Mouse (Mus musculus) retina, postnatal 7 days (tissue): ENCODE data around the gene Ccdc9b.
A peak's percentile ranks its signal among the peaks of the same experiment; 100 is the strongest.

Experiments used
- DNase-seq: peaks from one replicate; pipeline ENCODE4 v3.0.0-alpha.2; 2012; ENCODE audit warnings: low read depth, low spot score

The Ccdc9b gene

DNA sequence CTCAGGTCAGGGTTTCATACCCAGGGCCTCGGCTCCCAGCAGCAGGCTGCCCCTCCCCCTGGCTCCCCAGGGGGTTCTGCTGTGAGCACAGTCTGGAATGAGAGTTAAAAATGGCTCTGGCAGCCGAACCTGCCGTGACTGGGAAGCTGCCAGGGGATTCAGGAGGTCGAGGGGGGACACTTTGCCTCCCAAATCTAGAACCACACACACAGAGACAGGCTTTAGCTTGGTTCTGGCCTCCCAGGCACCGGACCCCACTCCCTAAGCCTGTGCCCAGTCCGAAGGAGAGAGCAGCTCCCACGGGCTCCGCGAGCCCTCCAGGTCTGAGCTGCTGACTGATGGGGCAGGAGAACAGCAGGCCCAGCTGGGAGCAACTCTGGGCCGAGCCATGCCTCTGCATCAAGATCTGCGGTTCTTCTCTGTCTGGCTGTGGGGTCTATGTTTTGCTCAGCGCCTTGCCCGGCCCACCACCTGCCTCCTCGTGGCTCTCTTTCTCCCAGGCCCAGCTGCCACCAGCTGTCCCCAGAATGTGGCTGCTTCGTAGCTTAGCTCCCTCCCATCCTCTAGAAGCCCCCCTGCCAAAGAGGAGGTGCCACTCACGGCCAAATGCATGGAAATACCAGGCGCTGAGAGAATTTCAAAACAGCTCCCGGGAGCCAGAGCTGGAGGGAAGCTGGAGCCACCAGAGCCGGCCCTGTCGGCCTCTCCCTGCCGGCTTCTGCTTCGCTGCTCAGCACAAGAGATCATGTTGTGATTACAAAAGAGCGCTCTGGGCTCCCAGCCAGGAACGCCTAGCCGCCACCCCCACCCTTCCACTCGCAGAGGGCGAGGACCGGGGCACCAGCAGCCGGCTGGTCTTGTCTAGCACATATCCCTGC lies at the start of gene Ccdc9b:
Ccdc9b (minus strand) TSS at position 756 of the 878 bp plus-strand sequence.
- no peak for DNase-seq

DNA sequence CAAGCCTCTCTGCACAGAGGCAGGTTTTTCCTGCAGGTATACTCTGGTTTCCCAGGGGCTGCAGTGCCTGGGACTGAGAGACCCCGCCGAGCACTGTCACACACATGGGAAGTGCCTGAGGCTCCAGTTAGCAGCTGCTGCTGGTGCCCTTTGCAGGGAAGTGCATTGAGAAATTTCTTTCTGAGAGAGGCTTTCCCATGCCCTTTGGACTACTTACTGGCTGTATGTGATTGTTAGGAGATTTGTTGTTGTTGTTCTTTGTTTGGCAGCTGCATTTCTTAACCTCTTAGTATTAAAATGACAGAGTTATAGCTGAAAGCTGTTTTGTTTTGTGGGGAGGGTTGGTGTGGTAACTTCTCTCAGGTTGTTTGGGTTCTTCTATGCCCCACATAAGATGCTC lies 48.4 kb upstream of the Ccdc9b start:
- no peak for DNase-seq

DNA sequence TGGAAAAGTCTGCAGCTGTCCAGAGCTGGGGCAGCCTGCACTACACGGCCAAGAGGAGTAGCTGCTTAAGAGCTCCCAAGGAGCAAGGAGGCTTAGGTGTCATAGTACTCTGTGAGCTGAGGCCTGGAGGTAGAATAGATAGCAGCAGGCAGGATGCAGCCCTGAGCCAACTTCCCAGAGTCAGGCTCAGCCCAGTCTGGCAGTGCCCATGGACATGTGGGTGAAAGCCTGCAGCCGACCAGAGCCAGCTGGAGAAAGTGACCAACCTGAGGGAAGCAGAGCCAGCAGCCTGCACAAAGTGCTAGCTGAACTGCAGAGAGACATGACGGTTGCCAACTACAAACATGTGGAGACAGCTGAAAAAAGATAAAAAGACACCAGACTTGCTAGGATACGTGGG lies 44.4 kb upstream of the Ccdc9b start:
- no peak for DNase-seq

DNA sequence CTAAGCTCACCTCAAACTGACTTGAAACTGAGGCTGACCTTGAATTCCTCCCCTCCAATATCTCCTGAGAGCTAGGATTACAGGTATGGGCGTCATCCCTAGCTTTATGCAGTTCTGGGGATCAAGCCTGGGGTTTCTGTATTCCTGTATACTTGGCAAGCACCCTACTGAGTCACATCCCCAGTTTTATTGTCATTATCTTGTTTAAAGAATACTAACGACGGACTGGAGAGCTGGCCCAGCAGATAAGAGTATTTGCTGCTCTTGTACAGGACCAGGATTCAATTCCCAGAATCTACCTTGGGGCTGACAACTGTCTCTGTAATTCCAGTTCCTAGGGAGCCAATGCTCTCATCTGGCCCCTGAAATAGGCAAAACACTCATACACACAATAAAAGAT lies 43.3 kb upstream of the Ccdc9b start:
- DNase-seq = no peak

DNA sequence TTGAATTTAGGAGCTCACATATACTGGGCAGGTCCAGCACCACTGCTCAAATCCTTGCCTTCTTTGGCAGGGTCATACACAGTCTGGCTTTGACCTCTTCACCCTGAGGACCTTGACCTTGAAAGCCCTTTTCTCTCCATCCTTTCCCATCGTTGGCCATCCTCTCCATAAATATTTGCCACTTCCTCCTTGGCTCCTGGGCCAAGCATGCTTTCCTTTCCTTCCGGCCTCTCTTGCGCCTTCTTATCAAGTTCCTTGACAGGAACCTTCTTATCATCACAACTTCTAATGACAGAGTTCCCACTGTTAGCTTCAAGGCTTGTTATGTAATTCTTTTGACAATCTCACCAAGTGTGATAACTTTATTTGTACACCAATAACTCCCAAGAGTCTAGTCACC lies 42.7 kb upstream of the Ccdc9b start:
- DNase-seq = no peak

DNA sequence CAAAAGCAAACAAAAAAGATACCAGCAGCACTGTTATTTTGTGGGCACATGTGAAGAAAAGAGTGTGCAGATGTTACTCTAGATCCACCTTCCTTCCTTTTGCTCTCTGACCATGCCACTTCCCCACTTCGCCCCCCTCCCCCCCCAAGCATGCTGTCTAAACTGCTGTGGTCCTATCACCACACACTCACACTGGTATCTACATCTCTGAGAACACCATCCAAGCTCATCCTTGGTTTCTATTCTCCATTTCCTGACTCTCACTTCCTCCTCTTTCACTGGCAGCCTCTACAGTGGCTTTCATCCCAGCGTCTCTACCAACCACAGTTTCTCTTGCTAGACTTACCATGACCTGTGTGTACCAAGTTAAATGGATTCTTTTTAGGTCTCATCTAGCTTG lies 42.0 kb upstream of the Ccdc9b start:
- no peak for DNase-seq

DNA sequence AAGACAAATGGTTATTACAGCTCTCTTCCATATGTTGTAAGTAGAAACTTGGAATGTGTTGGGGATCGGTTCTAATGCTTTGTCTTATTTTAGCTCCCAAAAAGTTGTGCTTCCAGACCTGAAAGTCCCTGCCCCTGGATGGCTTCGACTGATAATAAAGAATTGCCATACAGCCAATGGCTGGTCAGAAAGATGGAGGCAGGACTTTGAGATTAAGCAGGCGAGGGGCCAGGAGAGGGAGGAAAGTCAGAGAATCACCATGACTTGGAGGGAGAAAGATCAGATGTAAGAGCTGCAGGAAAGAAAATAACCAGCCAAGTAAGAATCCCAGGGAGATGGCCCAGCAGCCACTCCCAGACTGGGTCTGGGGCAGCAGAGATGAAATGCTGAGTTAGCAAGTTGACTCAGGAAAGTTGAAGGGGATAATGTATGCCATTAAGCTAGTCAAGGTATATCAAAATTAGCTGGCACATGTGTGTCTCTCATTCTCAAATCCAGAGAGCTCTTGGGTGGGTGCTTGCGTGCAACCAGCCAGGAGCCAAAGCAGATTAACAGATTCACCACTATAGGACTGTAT lies 40.2 kb upstream of the Ccdc9b start:
- no peak for DNase-seq

DNA sequence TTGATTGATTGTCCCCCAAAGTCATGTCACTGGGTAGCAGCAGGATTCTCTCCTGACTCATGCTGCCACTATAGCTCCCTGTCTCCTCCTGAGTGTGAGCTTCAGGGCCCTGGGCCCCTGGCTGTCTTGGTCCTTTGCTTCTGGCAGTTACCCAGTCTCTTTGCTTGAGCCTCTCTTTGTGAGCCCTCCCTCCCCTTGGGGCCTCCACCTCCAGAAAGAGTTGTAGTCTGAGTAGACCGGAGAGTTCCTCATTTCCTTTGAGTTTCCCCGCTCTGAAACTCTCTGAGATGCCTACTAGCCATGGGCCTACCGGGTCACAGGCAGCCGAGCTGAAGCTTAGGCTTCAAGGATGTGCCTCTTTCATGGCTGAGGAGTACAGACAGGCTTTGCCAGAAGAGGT lies 31.2 kb upstream of the Ccdc9b start:
- DNase-seq = no peak

DNA sequence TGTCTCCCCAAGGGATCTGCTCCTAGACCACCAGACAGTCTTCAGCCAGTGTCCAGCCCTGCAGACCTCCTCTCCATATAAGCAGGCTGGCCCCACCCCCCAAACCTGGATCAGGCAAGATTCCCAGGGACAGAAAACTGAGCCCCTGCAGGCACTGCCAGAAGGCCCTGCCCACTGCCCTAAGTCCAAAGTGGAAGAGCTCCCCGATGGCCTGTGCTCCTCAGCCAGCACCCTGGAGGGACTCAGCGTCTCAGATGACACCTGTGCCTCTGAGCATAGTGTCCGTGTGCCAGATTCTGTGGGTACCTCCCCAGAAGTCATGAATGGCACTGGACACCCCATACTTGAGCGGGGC lies 29.8 kb upstream of the Ccdc9b start:
- DNase-seq = no peak

DNA sequence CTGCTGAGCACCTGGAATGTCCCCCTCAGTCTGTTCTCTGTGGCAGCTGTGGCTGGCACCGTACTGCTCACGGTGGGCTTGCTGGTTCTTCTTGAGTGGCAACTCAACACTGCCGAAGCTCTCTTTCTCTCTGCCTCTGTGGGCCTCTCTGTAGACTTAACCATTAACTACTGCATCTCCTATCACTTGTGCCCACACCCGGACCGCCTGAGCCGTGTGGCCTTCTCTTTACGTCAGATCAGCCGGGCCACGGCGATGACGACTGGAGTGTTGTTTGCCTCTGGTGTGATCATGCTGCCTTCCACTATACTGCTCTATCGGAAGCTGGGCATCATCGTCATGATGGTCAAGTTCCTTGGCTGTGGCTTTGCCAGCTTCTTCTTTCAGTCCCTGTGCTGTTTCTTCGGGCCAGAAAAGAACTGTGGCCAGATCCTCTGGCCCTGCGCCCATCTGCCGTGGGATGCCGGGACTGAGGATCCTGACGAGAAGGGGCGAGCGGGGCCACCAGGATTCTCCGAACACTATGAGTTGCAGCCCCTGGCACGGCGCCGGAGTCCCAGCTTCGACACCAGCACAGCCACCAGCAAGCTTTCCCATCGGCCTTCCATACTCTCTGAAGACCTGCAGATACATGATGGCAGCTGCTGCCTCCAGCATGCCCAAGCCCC lies 29.3 kb upstream of the Ccdc9b start:
- no peak for DNase-seq

DNA sequence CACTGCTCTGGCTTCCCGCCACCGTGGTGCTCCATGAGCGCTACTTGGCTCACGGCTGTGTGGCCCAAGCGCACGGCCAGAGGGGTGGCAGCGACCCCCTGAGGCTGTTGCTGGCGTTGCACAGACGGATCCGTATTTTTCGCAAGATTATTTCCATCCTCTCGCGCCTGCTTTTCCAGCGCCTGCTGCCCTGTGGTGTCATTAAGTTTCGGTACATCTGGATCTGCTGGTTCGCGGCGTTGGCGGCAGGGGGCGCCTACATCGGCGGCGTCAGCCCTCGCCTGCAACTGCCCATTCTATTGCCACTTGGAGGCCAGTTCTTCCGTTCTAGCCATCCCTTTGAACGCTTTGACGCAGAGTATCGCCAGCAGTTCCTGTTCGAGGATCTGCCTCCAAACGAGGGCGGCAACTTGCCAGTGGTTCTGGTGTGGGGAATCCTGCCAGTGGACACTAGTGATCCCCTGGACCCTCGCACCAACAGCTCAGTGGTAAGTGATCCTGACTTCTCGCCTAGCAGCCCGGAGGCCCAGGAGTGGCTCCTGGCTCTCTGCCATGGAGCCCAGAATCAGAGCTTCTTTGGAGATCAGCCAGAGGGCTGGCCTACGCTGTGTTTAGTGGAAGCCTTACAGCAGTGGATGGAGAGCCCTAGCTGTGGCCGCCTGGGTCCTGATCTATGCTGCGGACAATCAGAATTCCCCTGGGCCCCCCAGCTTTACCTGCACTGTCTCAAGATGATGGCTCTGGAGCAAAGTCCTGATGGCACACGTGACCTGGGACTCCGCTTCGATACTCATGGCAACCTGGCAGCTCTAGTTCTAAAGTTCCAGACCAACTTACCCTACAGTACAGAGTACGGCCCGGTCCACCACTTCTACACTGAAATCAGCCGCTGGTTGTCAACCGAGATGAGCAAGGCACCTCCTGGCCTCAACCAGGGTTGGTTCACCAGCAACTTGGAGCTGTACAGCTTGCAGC lies 28.4 kb upstream of the Ccdc9b start:
- peak; percentile 44 for DNase-seq

DNA sequence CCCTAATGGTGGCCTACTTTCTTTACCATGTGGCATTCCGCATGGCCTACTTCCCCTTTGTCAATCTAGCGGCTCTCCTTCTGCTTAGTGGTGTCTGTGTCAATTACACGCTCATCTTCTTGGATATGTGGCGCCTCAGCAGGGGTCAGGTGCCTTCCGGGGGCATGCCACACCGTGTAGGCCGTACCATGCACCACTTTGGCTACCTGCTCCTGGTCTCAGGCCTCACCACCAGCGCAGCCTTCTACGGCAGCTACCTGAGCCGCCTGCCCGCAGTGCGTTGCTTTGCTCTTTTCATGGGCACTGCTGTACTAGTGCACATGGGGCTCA lies 27.7 kb upstream of the Ccdc9b start:
- no peak for DNase-seq

DNA sequence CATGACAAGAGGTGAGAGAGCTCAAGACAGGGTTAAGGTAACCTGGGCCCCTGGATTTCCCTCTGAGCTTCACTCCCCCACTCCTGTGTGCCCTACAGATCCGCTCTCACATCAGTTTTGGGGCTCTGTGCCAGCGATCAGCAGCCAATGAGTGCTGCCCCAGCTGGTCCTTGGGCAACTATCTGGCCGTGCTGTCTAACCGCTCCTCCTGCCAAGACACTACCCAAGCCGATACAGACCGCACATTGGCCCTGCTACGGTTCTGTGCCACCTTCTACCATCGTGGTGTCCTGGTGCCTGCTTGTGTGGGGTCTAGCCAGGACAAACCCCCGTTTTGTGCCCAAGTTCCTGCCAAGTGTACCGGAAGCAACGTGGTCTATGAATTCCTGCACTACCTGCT lies 27.0 kb upstream of the Ccdc9b start:
- DNase-seq = no peak

DNA sequence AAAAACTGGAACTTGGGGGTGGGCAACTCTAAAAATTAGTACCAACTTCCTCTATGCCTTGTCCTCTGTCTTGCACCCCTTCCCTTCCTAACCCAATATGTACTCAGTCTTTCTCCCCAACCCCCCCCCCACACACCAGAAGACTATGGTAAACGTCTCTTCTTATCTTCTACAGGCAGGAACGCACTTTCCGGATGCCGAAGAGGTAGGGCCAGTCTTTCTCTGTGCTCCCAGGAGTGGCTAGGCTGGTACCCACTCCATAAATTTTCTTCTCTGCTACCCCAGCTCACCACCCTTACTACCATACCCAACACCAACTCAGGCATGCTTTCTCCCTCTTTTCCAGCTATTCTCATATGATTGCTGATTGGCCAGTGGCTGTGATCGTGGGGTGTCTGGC lies 24.1 kb upstream of the Ccdc9b start:
- DNase-seq = no peak

DNA sequence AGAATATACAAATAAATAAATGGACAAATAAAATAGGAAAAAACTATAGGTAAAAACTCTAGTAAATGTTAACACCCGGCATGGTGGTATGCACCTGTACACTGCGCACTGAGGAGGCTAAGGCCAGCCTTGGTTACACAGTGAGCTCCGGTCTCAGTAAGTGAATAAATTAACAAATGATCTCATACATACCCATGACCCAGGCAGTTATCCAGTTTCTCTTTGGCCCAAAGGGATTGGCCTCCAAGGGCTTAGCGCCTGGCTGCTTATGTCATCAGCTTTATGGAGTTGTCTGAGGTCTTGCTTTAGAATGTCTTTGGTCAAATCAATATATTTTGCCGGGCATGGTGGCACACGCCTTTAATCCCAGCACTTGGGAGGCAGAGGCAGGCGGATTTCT lies 21.2 kb upstream of the Ccdc9b start:
- no peak for DNase-seq

DNA sequence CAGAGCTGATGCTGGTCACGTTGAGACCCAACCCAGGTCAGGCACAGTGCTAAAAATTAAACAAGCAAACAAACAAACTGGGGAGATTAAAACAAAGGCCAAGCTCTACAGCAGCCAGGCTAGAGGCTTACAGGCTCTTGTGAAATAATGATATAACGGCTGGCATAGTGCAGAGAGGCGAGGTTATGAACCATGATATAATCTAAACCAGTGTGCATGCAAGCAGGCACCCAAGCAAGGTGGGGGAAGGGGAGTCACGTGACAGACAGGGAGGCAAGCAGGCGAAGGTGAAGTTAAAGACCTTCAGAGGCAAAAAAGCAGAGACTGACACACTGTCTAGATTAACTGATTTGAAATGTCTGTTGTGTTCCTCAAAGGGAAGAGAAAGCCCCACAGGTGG lies 20.6 kb upstream of the Ccdc9b start:
- DNase-seq = no peak

DNA sequence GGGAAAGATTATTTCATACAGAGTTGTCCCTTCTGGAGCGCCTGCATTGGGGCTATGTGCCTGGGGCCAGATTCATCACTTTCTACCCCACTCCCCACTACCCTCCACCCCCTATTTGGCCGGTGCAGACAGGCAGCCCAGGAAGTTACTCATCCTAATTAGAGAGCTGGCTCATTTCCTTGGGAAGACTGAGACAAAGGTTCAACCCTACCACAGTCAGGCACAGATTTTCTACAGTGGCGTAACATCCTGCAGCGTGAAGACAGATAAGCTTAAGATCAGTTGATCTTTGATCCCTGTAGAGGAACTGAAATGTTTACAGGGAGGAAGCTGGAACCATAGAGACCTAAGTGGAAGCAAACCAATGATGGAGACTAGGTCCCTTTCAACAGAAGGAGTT lies 19.8 kb upstream of the Ccdc9b start:
- DNase-seq = no peak

DNA sequence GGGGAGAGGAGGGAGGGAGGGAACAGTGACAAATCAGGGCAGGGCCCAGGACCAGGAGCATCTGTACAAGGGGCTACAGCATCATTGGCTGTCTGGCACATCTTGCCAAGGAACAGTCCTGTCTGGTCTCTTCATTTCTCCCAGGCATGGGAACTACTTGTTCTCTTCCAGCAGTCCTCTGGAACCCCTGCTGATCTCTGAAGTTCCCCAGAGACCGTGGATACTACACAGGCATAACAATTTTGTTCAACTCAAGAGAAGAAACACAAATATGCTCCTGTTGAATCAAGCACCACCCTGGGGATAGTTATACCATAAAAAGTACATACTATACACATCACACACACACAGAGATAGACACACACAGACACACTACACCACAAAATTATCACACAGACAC lies 18.7 kb upstream of the Ccdc9b start:
- DNase-seq = no peak

DNA sequence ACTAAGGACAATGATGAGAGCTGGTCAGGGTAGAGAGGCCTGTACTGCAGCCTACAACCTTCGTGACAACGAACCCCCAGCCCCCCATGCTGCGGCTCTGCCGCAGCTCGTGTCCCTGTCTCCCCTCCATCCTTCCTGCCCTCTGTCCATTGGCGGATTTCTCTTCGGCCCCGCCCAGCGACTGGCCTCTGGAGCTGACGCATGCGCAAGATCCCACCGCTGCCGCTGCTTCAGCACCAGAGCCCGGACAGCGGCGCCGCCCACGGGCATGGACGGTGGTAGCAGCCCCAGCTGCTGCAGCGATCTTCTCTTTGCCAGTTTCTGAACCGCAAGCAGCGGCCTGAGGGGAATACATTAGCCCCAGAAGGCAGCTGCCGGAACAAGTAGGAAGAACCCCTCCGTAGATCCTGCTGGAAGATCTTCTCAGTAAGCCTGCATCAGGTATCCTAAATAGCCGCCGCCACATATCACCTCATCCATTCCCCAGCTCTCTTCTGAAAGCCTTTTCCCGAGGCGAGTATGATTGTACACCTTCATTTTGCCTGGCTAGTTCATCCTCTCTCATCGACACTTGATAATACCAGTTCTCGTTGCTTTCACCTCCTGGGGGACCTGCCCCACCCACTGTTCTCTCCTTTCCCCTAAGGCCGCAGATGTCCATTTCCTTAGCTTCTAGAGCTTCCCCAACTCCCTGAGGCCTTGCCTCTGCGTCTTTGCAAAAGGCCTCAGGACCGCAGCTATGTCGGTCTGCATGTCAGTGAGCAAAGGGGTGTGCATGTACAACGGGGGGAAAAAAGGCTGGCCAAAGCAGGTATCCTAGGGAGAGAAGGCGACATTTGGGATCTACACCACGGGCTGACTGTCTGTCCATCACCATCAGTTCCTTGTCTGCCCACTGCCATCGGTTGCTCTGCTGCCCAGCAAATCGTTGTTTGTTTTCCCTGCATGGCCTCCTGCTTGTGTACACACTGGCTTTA lies 17.3 kb upstream of the Ccdc9b start, which contains the start of gene Disp2:
Disp2 (plus strand) TSS at position 216 of the 977 bp plus-strand sequence.
- DNase-seq = peak; percentile 88

DNA sequence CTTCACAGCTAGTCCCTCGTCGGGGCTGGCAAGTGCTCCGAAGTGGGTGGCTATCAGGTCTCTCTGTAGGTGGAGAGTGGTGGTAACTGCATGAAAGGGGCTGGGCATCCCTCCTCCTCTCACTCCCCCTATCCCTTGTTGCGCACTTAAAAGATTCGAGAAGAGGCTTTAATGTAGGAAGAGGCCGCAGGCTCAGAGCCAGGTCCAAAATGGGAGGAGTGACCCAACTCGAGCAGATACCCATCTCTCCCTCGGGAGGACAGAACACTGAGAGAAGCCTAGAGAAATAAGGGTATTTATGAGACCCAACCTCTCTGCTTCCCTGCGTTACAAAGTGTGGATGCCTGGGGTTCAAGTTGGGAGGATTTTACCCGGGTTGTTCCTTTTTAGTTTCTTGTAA lies 16.6 kb upstream of the Ccdc9b start:
- DNase-seq = no peak

DNA sequence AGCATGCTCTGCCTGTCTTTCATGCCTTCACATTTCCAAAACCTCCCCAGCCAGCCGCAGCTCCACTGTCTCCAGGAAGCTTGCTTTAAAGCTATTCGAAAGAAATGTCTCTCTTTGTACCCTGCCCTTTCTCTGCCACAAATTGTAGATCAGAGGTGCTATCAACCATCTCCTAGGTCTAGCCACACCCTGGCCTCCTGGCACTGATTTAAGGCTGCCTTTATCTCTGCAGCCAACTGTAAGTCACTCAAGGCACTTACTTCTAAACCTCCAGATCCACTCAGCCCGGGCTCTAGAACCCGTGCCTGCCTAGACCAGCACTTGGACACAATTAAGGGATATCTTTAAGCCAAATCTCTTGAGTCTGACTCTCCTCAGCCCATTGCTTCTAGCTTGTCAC lies 16.0 kb upstream of the Ccdc9b start:
- DNase-seq = no peak
